Mouse (Mus musculus): ENCODE measurements around the gene Pnpla8.

Pnpla8 gene

DNA sequence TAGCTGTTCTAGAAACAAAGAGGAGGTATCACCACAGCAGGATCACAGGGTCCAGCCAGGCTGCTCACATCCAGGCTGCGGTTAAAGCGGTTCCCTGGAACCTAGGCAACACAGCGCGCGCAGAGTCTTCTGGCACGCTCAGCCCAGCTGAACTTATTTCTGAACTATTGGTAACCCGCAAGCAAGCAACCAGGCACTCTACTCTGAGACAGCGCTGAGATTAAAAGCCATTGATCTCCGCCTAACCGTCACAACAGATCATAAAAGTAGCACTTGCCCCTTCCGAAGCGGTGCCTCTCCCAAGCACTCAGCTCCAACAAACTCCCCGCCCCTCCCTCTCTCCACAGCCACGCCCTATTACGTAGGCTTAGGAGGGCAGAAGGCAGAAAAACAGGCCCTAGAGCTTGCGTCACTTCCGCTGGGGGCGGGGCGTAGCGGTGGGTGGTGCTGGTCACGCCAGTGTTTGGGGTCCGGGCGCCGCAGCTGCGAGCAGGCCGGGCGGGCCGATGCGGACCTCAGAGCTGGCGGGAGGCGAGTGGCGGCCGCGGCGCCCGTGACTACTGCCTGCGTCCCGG is 47.6 kb downstream of the Pnpla8 start:
- DNase-seq (ENCODE audit: inconsistent age in 2 of 2, low spot score in 1 of 2): peak; percentile 99 to 100

DNA sequence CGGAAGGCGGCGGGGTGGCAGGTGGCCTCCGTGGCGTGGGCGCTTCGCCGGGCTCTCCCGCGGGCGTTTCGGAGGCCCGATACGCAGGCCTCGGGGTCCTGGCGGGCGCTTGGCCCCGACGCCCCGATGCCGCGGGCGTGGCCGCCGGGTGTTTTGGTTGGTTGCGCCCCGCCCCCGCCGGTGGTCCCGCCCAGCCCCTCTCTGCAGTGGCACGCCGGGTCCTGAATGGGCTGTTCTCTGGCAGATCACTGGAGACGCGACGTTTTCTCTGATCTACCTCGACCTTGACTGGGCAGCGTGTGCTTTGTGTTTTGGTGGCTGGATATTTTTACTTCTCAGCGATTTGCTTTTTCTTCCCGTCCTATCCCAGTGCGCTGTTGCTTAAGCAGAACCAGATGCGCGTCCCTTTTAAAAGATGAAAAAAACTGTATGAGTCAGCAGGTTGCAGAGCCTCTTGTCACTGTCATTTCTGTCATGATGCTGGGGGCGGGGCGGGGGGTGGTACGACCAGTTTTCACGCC is 48.2 kb downstream of the Pnpla8 start:
- DNase-seq (ENCODE audit: inconsistent age in 2 of 2, low spot score in 1 of 2): peak; percentile 89 to 95

DNA sequence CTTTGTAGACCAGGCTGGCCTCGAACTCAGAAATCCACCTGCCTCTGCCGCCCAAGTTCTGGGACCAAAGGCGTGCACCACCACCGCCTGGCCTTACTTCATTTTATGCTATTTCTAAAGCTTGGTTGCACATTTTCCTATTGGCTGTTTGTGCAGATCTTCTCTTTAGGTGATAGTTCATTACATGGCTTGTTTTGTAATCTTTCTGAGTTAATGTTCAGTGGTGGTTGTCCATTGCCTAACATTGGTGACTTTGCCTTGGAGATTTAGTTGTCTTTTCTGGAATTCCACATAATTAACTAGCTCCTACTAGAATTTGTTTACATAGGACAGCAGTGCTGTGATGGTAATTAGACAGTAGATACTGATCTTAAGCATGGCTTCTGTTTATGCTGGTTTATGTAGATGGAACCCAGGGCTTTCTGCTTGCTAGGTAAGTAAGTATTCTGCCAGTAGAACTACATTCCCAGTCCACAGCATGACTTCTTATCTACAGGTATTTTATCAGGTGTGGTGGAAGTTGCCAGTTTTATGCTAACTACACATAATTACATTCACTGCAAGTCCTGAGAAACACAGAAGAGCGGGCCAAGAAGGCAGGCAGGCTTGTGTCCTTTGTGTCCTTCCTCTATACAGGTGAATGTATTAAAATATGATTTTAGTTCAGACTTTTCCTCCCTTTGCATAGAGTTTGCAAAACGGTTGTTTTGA is 53.1 kb downstream of the Pnpla8 start:
- DNase-seq (ENCODE audit: inconsistent age in 2 of 2, low spot score in 1 of 2): peak in 1 of 2 experiments; percentile 30

DNA sequence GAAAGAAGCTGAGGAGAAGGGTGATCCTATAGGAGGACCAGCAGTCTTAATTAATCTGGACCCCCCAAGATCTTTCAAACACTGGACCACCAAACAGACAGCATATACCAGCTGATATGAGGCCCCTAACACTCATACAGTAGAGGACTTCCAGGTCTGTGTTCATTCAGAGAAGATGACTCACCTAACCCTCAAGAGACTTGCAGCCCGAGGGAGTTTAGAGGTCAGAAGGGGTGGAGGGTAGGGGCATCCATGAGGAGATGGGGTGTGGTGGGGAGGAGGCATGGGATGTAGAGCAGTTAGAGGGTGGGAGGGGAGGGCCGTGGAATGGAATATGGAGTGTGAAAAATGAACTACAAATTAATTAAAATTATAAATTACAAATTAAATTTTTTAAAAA is 59.0 kb downstream of the Pnpla8 start:
- DNase-seq (ENCODE audit: inconsistent age in 2 of 2, low spot score in 1 of 2): peak in 1 of 2 experiments; percentile 35

DNA sequence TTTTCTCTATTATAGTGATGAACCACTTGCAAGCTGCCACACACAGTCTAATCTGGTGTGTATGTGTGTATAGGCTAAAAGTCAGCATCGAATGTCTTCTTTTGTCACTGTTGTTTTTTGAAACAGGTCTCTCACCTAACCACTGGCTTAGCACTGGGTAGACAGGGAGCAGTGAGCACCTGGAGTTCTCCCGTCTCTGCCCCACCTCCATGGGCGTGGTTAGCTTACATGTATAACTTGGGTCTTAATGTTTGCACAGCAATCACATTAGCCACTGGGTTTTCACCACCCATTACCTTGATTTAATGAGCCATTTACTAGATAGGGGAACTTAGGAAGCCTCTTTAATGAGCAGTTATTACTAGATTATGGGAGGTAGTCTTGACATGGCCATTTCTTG is 60.4 kb downstream of the Pnpla8 start:
- DNase-seq (ENCODE audit: inconsistent age in 2 of 2, low spot score in 1 of 2): no peak

DNA sequence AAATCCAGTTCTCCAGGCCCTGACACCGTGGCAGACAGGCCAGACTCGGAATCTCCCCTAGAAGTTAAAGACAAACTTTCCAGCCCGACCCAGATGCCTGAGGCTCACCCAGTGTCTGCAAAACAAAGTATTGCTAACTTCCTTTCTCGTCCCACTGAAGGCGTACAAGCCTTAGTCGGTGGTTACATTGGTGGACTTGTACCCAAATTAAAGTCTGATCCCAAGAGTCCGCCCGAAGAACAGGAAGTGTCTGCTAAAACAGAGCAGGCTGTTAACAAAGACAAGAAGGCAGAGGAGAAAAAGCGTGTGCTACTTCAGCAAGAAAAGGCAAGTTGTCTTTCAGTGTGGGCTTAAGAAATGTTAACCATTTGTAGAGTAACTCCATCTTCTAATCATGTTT is 62.2 kb downstream of the Pnpla8 start:
- DNase-seq (ENCODE audit: inconsistent age in 2 of 2, low spot score in 1 of 2): no peak

DNA sequence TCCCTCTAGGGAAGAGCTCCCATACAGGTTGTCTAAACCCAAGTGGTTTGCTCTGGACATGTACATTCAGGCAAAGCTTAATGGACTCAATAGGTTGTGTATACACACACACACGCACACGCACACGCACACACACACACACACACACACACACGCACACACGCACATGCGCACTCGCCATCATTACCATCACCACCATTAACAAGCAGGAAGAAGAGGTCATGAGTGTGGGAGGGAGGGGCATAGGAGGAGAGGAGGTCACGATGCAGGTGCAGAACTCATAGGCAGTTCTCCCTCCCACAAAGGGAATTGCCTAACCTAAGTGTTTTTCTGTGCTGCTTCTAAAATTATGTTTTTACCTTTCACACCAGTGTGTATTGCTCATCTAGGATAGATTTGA is 65.8 kb downstream of the Pnpla8 start:
- DNase-seq (ENCODE audit: inconsistent age in 2 of 2, low spot score in 1 of 2): no peak

DNA sequence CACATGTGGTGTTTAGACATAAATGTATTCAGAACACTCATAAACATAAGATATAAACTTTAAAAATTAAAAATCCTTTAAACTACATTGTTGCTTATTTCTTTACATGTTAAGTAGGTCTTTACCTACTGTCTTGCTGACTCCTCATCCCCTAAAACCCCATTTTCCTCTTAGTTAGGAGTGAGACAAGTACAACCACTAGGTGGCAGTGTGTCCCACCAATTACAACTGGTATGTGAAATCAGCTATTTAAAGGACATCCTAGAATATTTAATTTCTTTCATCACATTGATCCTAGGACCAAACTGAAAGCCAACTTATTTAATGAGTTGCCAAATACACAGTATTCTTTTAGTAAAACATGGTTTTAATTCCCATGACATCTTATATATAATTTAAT is 71.1 kb downstream of the Pnpla8 start:
- DNase-seq (ENCODE audit: inconsistent age in 2 of 2, low spot score in 1 of 2): peak; percentile 45 to 88

DNA sequence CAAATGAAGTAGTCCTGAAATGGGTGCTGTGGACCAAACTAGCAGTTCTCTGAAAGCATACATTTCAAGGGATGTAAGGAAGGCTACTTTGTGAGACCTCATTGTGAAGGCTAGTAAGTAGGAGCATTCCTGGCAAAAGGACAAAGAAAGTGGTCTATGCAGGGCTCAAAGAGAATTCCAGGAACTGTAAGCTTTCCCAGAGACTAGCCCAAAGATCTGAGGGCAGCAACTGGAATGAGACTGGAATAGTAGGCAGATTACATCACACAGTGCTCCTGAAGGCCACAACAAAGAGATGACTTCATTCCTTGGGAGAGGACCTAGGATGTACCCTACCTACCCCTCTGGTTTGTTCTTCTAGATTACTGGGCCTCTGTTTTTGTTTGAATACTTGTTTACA is 79.6 kb downstream of the Pnpla8 start:
- DNase-seq (ENCODE audit: inconsistent age in 2 of 2, low spot score in 1 of 2): no peak

DNA sequence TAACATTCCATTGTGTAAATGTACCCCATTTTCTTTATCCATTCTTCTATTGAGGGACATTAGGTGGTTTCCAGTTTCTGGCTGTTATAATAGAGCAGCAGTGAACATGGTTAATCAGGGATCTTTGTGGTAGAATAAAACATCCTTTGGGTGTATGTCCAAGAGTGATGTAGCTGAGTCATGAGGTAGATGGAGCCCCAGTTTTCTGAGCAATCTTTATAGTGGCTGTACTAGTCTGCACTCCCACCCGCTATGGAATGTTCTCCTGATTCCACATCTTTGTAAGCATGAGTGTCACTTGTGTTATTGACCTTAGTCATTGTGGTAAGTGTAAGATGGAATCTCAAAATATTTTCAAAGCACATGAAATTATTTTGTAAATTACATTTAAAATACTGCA is 82.8 kb downstream of the Pnpla8 start:
- DNase-seq (ENCODE audit: inconsistent age in 2 of 2, low spot score in 1 of 2): no peak

DNA sequence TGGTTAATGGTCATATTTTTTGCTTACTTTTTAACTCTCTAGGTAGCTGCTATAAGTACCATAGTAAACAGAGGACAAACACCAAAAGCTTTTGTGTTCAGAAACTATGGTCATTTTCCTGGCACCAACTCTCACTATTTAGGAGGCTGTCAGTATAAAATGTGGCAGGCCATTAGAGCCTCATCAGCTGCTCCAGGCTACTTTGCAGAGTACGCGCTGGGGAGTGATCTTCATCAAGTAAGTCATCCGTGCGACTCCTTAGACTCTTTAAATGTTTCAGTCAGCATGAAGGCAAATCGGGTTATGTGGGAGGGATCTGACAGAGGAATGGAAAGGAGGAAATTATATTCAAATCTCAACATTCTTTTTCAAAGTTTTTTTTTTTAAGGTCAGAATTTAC is 83.7 kb downstream of the Pnpla8 start:
- DNase-seq (ENCODE audit: inconsistent age in 2 of 2, low spot score in 1 of 2): no peak

DNA sequence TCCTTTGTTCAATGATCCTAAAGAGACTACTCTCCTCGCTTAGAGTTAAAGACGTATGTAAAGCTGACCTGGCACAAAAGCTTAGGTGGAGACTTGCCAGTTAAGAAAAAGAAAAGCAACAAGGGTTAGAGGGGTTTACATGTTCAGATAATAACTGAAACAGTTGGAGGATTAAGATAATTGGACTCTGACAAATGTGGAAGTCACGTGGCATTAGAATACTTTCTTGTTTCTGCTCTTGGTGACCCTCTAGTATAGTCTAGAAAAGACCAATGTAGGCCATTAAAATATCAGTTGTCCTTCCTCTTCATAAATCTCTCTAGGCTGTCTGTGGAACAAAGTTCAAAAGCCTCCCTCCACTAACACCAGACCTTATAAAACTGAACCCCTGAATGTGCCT is 87.1 kb downstream of the Pnpla8 start:
- DNase-seq (ENCODE audit: inconsistent age in 2 of 2, low spot score in 1 of 2): no peak

DNA sequence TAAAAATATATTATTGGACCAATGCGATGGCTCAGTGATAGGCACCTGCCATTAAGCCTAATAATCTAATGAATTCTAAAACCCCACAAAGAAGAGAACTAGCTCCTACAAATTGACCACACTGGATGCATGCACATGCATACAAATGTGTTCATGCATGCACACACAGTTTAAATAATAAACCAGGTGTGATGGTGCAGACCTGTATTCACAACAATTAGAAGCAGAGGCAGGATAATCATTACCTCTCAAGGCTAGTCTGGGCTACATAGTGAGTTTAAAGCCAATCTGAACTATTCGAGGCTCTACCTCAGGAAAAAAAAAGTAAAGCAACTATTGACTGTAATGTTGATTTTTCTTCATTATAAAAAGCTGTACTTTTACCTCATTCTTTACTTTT is 94.0 kb downstream of the Pnpla8 start:
- DNase-seq (ENCODE audit: inconsistent age in 2 of 2, low spot score in 1 of 2): no peak

DNA sequence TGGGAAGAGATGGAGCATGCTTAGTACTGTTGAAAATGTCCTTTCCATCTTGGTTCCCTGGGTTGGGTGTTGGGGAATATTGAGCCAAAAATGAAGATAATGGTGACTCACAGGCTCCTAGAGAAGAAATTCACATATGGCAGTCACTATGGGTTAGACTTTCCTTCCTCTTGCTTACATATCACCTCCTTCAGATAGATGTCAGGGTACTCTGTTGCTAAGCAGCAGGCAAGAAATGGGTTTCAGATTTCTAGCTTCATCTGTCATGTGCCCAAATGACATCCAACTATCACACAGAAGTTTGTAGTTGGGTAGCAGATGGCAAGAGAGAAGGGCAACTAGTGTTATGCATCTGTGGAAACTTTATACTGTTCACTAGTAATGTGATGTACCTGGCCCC is 103.9 kb downstream of the Pnpla8 start:
- DNase-seq (ENCODE audit: inconsistent age in 2 of 2, low spot score in 1 of 2): no peak

DNA sequence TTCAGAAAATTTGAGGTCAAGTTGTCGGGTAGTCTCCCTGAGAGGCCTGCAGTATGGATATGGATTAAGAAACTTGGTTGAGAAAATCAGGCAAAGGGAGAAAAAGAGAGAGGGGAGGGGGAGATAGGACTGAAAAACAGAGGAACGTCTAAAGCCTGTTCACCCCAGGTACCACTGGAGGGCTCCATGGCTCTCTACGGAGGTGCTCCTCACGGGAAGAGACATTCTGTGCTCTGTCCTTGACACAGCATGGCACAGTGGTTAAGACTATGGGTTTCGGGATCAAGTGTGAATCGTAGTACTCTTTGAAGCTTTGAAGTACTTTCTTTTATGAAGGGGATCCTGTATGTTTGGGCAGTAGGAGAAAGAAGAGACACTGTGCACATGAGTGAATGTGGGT is 106.3 kb downstream of the Pnpla8 start:
- peak in 1 of 2 experiments; percentile 38 for DNase-seq (ENCODE audit: inconsistent age in 2 of 2, low spot score in 1 of 2)

DNA sequence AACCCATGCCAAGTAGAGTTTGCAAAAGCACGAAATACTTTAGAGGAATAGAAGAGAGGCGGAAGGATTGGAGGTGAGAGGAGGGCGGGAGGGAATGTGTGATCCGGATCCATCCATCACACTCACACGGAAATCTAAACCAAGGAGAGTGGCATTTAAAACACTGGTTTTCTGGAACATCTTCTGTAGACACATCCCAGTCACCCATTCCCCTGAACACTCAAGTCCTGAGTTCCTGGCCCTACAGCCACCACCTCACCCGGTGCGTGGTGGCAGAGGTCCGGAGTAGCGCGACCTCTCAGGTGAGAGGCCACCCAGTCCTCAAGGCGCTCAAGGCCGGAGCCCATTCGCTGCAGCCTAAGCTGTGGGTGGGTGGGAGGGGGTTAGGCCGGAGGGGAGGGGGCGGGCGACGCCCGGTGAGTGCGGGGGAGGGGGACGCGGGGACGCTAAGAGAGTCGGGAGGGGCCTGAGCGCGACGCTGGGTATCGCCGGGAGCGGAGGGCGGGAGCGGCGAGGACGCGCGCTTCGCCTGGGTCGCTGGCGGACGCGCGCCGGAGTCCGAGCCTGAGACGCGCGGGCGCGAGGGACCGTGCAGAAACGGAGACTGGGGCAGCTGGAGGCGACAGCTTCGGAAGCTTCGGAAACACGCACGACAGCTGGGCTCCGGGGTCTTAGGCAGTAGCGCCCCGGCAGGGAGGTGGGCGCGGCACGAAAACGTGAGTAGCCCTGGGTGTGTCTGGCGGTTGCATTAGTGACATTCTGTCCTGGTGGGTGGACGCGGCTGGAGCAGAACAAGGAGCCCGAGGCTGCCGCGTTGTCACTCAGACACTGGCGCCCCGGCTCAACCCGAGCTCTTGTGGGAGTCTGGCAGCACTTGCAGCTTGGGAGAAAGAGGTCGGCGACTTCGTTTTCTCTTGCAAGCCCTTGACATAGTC is 107.5 kb downstream of the Pnpla8 start, which contains the start of gene Nrcam:
TSS of gene Nrcam (plus strand) at position 505 of the 935 bp plus-strand sequence.
- DNase-seq (ENCODE audit: inconsistent age in 2 of 2, low spot score in 1 of 2): peak; percentile 39 to 81

DNA sequence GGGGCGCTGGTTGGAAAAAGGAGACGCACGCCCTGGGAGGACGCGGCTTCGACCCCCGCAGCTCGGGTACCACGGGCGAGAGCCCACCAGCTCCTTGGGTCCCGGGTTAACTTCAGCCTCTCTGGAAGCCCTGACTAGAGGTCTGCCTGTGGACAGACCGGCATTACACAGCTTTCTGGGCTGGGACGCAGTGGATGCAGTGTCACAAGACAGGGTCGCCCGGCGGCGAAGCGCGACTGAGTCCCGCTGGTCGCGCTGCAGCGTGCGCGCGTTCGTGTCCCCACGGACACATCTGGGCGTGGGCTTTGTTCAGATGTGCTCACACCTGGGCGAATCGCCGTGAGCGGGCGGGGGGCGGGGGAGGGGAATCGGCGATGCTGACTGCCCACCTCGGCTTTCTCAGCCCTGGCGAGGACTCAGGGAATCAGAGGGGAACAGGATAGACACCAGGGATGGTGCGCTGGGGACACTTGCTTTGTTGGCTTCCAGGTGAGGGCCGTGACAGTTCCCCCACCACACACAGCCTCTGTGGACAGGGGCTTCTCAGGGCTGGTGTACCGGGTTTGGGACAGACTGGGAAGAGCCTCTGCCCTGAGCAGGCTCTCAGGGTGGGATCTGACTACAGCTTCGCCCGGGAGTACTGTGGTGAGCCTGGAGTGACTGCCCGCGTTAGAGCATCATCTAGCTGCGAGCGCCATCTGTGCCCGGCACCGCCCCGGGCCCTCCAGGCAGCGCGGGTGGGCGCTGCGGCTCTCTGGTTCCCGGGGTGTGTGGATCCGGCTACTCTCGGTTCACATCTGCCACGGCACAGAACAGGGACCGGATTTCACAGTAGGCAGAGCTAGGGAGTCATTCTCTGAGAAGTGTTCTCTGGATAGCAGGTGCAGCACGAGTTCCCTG is 108.4 kb downstream of the Pnpla8 start:
- DNase-seq (ENCODE audit: inconsistent age in 2 of 2, low spot score in 1 of 2): peak; percentile 13 to 46

DNA sequence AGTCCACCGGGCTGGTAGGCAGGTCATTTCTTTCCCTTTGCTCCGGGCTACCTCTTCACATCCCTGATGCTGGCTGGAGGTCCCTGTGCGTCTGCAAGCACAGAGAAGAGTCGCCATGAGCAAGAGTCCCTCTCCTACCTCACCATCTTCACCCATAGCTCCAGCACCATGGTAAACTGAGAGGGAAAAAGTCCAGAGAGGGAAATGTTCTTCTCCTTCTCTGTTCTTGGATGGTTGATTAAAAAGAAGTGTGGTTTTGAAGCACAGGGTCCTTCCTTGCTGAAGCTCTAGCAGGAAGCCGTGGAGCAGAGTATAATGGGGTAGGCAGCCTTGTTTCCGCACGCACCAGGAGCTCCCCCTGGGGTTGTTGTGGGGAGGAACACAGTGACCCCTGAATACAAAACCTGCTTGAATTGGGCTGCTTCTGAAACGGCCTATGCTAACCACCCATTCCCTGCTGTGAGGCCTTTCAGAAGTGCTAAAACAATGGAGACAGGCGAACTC is 109.1 kb downstream of the Pnpla8 start:
- no peak for DNase-seq (ENCODE audit: inconsistent age in 2 of 2, low spot score in 1 of 2)

DNA sequence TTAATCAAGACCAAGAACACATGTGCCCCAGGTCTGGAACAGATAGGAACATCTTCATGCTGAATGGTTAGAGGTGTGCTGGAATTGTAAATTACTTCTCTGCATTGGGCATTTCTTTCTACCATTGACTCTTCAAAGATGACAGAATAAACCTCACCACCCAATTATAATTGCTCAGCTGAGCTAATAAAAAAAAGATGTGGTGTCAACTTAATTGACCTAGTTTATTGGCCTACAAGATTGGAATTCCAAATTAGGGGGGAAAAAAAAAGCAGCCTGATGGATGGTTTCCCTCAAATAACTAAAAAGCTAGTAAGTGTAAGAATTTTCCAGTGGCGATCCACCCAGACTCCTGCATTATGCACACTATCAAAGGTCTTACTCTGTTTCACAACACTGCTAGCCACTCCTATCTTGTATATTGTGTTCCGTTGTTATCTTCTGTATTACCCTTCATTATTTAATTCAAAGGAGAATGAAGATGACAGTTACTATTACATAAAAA is 116.0 kb downstream of the Pnpla8 start:
- DNase-seq (ENCODE audit: inconsistent age in 2 of 2, low spot score in 1 of 2): no peak

DNA sequence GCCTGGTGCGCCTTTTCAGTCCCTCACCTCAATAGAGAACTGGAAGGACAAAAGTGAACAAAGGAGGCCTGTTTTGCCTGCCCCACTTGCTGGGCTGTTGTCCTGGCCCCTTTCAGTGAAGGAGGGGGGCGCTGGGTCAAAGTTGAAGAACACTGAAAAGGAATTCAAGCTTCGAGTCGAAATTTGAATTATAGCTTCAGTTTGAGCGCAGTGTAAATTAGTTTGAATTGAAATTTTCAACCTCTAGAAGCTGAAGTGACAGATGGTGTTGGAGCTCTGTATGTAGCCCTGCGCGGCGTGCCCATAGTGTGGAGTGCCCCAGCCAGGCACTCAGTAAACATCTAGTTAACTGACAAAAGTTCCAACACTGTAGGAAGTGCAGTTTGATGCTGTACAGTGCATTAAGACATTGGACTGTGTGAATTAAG is 117.0 kb downstream of the Pnpla8 start:
- no peak for DNase-seq (ENCODE audit: inconsistent age in 2 of 2, low spot score in 1 of 2)
